Mouse (Mus musculus) heart, postnatal 36 days (tissue): ENCODE results near the gene Rccd1. TPM values are rescaled to one million over a fixed set of nuclear protein-coding genes. Genes with fewer than 3 reads are reported as not detected.

Experiments
- DNase-seq, 2 experiments: peaks; one replicate each; pipeline ENCODE4 v3.0.0; 2021 to 2022
- intact Hi-C: fragments of 180-260 bp; cut with DNase I; formaldehyde crosslinking; loops from one replicate; pipeline ENCODE4 v1.15.1; 2025
- total RNA-seq, 2 experiments: library from RNA; stranded (reverse); gene quantifications; 2 replicates each; pipeline ENCODE4 v1.2.3; 2021

Gene Rccd1
- total RNA-seq, result 1 to 10 TPM; 3.8 to 7.0 TPM

DNA sequence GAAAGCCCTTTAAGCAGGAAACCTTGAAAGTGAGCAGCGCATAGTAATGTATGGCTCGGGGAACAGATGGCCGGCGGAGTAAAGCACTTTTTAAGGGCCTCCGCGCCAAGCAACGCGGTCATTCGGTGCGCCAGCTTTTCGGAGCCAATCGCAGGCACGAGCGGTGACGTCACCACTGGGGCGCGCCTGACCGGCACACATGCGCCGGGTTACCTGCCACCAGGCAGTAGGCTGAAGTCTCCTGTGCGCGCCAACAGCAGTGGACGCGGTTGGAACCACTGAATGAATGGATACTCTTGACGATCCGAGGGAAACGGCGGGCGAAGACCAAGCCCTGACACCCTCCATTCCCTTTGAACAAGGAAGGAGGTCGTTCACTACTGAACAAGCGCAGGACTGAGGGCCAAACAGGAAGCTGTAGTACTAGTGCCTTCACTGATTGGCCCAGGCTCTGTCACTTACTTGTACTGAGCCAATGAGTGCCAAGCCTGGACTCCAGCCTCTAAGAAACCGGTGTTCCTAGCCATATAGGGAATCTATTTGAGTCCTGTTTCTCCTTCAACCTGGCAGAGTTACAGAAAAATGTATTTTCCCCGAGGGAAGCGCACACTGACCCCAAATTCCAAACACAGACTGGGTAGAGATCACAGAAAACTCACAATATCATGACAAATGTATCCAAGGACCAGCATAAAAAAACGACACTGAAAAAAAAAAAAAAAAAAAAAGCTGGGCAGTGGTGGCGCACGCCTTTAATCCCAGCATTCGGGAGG is at the start of gene Rccd1:
TSS of gene Rccd1 (minus strand) at position 412 of the 773 bp plus-strand sequence.
- DNase-seq, result peak; percentile 94 to 96
- intact Hi-C loops, result loop anchor here (2.0 kb wide), 1 partner anchor 55 kb away; the partner anchor contains the start of gene Vps33b

- intact Hi-C loops, result no loop called here
- DNase-seq, result no peak
Measured at GRCm38 (mm10) chr7:80373850-80374249, 49.6 kb upstream of the Rccd1 start.

- intact Hi-C loops, result no loop called here
- DNase-seq, result no peak
Measured at GRCm38 (mm10) chr7:80373352-80373751, 49.1 kb upstream of the Rccd1 start.

- intact Hi-C loops, result no loop called here
- no peak for DNase-seq
Measured at GRCm38 (mm10) chr7:80372667-80373066, 48.4 kb upstream of the Rccd1 start.

DNA sequence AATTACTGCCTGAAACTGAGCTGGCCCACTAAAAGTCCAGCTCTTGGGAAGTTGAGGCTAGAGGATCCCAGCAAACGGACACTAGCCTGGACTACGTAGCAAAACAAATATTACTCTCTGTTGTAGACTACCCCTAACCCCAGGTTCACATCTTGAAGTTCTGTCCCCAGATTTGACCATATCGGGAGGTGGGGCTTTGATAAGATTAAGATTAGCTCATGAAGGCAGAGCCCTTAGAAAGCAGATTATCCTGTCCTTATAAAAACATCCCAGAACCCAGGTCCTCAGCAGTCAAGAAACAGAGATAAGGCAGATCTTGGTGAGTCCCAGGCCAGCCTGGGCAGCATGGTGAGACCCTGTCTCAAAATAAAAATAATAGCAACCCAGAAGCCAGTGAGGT is 47.9 kb upstream of the Rccd1 start:
- no peak for DNase-seq
- intact Hi-C loops, result no loop called here

GRCm38 (mm10) chr7:80371041-80371751 is 46.9 kb upstream of the Rccd1 start, which contains the start of gene Man2a2:
Man2a2 (minus strand) TSS chr7:80371375.
- DNase-seq, result peak; percentile 86 to 87
- intact Hi-C loops, result no loop called here

GRCm38 (mm10) chr7:80370649-80371040 is 46.4 kb upstream of the Rccd1 start:
- DNase-seq, result peak; percentile 81 to 85
- intact Hi-C loops, result loop anchor here (1.0 kb wide), 1 partner anchor 29 kb away; the partner anchor contains the start of gene Unc45a

- intact Hi-C loops, result loop anchor here (1.0 kb wide), 1 partner anchor 29 kb away; the partner anchor contains the start of gene Unc45a
- no peak for DNase-seq
Measured at GRCm38 (mm10) chr7:80369967-80370431, 45.7 kb upstream of the Rccd1 start.

DNA sequence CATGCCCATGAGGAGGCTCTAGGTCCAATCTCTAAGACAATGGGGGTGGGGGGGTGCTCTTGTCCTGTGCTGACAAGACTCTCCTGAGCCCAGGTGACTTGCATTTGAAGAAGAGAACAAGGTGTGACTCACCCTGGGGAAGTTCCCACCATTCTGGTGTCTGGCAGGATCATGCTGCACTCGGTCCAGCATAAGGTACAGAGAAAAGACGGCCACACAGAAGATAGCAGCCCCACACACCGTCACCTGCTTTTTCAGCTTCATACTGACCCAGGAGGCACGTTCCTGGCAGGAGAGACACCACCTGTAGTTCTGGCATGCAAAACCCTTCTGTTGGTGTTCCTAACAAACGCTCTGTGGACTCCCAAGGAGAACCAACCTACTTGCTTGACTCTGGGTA is 45.2 kb upstream of the Rccd1 start:
- DNase-seq, result no peak
- intact Hi-C loops, result no loop called here

DNA sequence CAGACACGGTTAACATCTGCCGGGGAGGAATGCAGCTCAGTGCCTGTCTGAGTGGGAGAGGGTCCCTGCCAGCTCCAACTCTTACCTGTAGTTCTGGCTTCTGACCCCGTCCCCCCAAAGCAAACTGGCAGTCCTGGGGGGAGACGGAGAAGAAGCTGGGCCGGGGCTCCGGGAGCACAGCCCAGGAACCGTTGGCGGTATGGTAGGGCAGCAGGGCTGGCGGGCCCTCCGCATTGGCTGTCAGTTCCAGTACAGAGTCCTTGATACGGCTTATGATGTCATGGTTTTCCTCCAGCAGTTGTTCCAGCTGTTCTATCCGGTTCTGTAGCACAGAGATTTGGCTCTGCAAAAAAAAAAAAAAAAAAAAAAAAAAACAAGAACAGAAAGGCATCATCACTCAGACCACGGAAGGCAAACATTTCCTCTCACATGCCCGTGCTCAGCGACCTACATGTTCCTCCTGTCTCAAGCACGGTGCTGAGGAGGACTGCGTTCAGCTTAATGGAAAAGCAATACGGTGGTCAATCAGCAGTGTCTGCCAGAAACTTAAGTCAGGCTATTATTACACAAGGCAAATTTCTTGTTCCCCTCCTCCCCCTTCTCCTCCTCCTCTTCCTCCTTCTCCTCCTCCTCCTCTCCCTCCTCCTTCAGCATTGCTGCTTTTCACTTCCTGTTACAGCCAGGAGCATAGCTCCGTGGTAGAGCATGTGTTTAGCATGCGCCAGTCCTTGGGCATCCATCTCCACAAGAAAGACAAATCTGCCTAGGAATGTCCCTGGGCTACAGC is 44.6 kb upstream of the Rccd1 start:
- no peak for DNase-seq
- intact Hi-C loops, result no loop called here

- intact Hi-C loops, result no loop called here
- no peak for DNase-seq
Measured at GRCm38 (mm10) chr7:80368009-80368408, 43.8 kb upstream of the Rccd1 start.

GRCm38 (mm10) chr7:80367232-80367631 is 43.0 kb upstream of the Rccd1 start:
- intact Hi-C loops, result no loop called here
- DNase-seq, result no peak

GRCm38 (mm10) chr7:80365759-80366158 is 41.5 kb upstream of the Rccd1 start:
- intact Hi-C loops, result no loop called here
- DNase-seq, result no peak

- DNase-seq, result no peak
- intact Hi-C loops, result no loop called here
Measured at GRCm38 (mm10) chr7:80360435-80360834, 36.2 kb upstream of the Rccd1 start.

DNA sequence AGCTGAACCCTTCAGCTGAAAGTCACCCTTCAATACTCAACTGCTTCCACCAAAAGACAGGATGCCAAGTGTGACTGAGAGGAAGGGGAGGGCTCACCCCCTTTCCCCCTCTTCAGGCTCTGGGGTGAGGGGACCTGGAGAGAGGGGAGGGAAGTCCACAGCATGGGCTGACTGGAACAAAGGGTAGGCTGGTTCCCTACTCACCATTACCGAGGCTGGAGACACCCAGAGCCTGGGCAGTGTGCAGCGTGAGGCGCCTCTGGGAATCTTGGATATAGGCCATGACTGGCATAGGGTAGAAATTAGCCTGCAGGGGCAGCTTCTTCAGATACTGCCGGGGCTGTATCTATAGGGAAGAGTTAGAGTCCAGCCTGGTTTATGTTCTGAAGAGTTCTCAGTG is 33.8 kb upstream of the Rccd1 start:
- intact Hi-C loops, result no loop called here
- no peak for DNase-seq

GRCm38 (mm10) chr7:80357156-80357555 is 32.9 kb upstream of the Rccd1 start:
- intact Hi-C loops, result no loop called here
- no peak for DNase-seq

GRCm38 (mm10) chr7:80356351-80356750 is 32.1 kb upstream of the Rccd1 start:
- intact Hi-C loops, result no loop called here
- no peak for DNase-seq

DNA sequence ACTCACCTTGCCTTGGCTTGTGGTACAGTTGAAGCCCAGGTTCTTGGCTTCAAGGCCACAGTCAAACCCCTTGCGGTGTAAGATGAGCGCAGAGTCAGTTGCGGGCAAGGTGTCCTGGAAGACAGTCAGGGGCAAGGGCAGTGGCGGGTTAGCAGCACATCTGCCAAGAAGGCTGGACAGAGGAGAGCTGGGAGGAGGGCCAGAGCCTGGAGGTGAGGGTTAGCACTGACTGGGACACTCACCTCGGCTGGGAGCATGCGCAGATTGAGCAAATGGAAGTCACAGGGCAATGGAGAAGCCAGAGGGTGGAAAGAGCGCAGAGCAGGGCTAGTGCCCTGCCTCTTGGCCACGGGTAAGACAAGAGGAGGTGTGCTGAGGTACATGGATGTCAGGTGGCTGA is 28.7 kb upstream of the Rccd1 start:
- no peak for DNase-seq
- intact Hi-C loops, result no loop called here

GRCm38 (mm10) chr7:80350808-80351207 is 26.6 kb upstream of the Rccd1 start:
- no peak for DNase-seq
- intact Hi-C loops, result no loop called here

DNA sequence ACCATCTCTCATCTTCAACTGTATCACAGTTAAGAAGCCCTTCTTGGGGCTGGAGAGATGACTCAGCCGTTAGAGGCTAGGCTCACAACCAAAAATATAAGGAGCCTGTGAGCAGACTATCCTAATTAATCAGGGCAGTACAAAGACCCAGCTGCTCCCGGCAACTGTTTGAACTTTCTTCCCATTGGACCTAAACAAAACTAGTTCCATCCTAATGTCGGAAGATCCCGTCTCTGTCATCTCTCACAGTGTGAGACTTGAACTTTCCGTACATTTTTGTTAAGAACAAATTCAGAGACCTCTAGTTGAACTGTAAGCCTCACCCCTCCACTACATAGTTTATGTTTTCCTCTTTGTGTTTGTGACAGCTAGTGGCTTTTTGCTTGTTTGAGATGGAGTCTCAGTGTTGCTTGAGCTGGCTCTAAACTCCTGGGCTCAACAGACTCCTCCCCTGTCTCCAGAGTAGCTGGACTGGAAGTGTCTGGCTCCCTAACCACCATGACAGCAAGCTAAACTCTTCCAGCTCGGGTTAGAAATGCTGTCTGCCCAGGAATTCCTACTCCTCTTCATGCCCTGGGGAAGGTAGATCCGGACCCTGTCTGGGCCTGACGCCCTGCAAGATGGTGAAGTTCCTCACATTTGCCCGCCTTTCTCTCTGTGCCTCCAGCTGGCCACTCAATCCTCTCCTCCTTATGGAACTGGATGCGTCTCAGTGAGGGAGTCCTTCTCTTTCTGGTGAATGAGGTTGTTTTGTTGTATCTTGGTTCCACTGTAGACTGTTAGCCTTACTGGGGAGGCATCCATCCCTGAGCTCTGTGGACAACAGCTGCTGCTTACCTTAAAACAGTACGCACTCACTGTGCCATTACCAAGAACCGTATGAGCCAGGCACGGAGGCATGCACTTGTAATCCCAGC is 23.7 kb upstream of the Rccd1 start:
- no peak for DNase-seq
- intact Hi-C loops, result no loop called here
